Mouse (Mus musculus) cortical plate, adult 2 months (tissue): ENCODE measurements around the gene Nedd9. TPM values are rescaled to one million over a fixed set of nuclear protein-coding genes. Genes with fewer than 3 reads are reported as not detected.

Experiments
- H3K27ac ChIP-seq: fragments of 200-500 bp; 2 replicates; pipeline ENCODE4 v1.5.1; 2012; ENCODE audit warnings: low read length, control low read depth, inconsistent platforms; ENCODE audit not compliant: insufficient read depth
- H3K4me1 ChIP-seq: fragments of 200-500 bp; 2 replicates; pipeline ENCODE4 v1.6.1; 2011; ENCODE audit warnings: low read length; ENCODE audit not compliant: control insufficient read depth, insufficient read depth
- H3K4me3 ChIP-seq: fragments of 200-500 bp; 2 replicates; pipeline ENCODE4 v1.5.1; 2011; ENCODE audit warnings: mild to moderate bottlenecking, low read length, control low read depth; ENCODE audit not compliant: insufficient read depth
- CTCF ChIP-seq: fragments of 200-500 bp; IDR thresholded peaks from 2 replicates; pipeline ENCODE4 v1.5.1; 2011; ENCODE audit warnings: mild to moderate bottlenecking, control low read depth, low read length; ENCODE audit not compliant: insufficient read depth; ENCODE audit errors: extremely low read depth
- POLR2A ChIP-seq: fragments of 200-500 bp; IDR thresholded peaks from 2 replicates; pipeline ENCODE4 v1.6.1; 2011; ENCODE audit warnings: mild to moderate bottlenecking, low read length, control low read depth; ENCODE audit not compliant: insufficient read depth; ENCODE audit errors: extremely low read depth
- polyA plus RNA-seq: library from polyadenylated mRNA; depleted of rRNA; stranded (reverse); fragments of >200 nt; gene quantifications from 2 replicates; pipeline ENCODE4 v1.2.3, GENCODE M21; 2012

The Nedd9 gene
- polyA plus RNA-seq, 1 experiment = 4.5 TPM

- TF ChIP-seq POLR2A (no peak), CTCF (no peak)
- Histone ChIP-seq H3K27ac (no peak overlapping the region), H3K4me1 (no peaks in the 10 kb centered on the region; the same call in 1 of the 2 replicates)
Observed at GRCm38 (mm10) chr13:41513456-41513855, 26.3 kb upstream of the Nedd9 start.

GRCm38 (mm10) chr13:41512243-41512642 is 25.1 kb upstream of the Nedd9 start:
- no peaks in the 10 kb centered on the region; the same call in 1 of the 2 replicates for H3K4me1 ChIP-seq
- TF ChIP-seq POLR2A (no peak), CTCF (no peak)

More at GRCm38 (mm10) chr13:41513456-41513855, 26.3 kb upstream of the Nedd9 start:
- no peak overlapping the region for H3K4me3 ChIP-seq

GRCm38 (mm10) chr13:41510631-41511419 is 23.7 kb upstream of the Nedd9 start:
- H3K4me3 ChIP-seq = no peak overlapping the region
- H3K4me1 ChIP-seq = no peaks in the 10 kb centered on the region; the same call in 1 of the 2 replicates
- TF ChIP-seq POLR2A = no peak
- TF ChIP-seq CTCF = no peak
- H3K27ac ChIP-seq = no peak overlapping the region

More at GRCm38 (mm10) chr13:41512243-41512642, 25.1 kb upstream of the Nedd9 start:
- no peak overlapping the region for H3K27ac ChIP-seq
- no peak overlapping the region for H3K4me3 ChIP-seq

GRCm38 (mm10) chr13:41505594-41505993 is 18.4 kb upstream of the Nedd9 start:
- H3K4me3 ChIP-seq = no peak overlapping the region
- no peak overlapping the region for H3K27ac ChIP-seq
- TF ChIP-seq POLR2A (no peak), CTCF (no peak)
- no peaks in the 10 kb centered on the region for H3K4me1 ChIP-seq

GRCm38 (mm10) chr13:41504997-41505396 is 17.8 kb upstream of the Nedd9 start:
- TF ChIP-seq CTCF (no peak), POLR2A (no peak)
- Histone ChIP-seq H3K4me3 (no peak overlapping the region), H3K4me1 (no peaks in the 10 kb centered on the region), H3K27ac (no peak overlapping the region)

- Histone ChIP-seq H3K27ac (no peak overlapping the region), H3K4me3 (no peak overlapping the region), H3K4me1 (no peaks in the 10 kb centered on the region)
- TF ChIP-seq CTCF (no peak), POLR2A (no peak)
Observed at GRCm38 (mm10) chr13:41504448-41504847, 17.3 kb upstream of the Nedd9 start.

- Histone ChIP-seq H3K4me1 (no peaks in the 10 kb centered on the region), H3K4me3 (no peak overlapping the region), H3K27ac (no peak overlapping the region)
- TF ChIP-seq POLR2A (no peak), CTCF (no peak)
Observed at GRCm38 (mm10) chr13:41502917-41503301, 15.7 kb upstream of the Nedd9 start.

- Histone ChIP-seq H3K27ac (no peak overlapping the region), H3K4me3 (no peak overlapping the region), H3K4me1 (no peaks in the 10 kb centered on the region)
- TF ChIP-seq CTCF (no peak), POLR2A (no peak)
Observed at GRCm38 (mm10) chr13:41502136-41502916, 15.2 kb upstream of the Nedd9 start.

- TF ChIP-seq CTCF = no peak
- no peak for TF ChIP-seq POLR2A
- H3K4me3 ChIP-seq = no peak overlapping the region
- no peak overlapping the region for H3K27ac ChIP-seq
- no peaks in the 10 kb centered on the region for H3K4me1 ChIP-seq
Observed at GRCm38 (mm10) chr13:41500793-41501192, 13.6 kb upstream of the Nedd9 start.

- TF ChIP-seq POLR2A (no peak), CTCF (no peak)
Observed at GRCm38 (mm10) chr13:41498611-41499121, 11.5 kb upstream of the Nedd9 start.

More at GRCm38 (mm10) chr13:41498611-41499121, 11.5 kb upstream of the Nedd9 start:
- H3K27ac ChIP-seq = no peak overlapping the region
- H3K4me1 ChIP-seq = no peaks in the 10 kb centered on the region
- H3K4me3 ChIP-seq = no peak overlapping the region
